Mouse (Mus musculus) lung, postnatal 14 days (tissue): ENCODE measurements around the gene Csmd2.

Source experiments
- DNase-seq: peaks from one replicate; pipeline ENCODE4 v3.0.0; 2021

Csmd2 gene

DNA sequence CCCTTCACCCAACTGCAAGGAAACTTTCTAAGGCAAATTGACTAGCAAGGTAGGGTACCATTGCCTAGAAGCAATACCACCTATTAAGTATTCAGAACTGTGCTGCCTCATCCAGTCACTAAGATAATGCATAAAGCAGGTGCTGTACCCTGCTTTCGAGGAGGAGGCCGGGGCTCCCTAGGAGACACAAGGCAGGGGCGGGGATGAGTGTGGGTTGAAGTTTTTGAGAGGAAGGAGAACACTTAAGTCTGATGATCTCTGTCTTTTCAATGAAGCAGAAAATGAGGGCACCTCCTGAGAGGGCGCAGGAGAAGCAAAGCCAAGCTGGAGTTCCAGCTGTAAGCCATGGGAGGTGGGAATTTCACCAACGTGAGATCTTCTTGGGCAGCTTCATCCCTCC, 271.6 kb downstream of the Csmd2 start:
- no peak for DNase-seq

DNA sequence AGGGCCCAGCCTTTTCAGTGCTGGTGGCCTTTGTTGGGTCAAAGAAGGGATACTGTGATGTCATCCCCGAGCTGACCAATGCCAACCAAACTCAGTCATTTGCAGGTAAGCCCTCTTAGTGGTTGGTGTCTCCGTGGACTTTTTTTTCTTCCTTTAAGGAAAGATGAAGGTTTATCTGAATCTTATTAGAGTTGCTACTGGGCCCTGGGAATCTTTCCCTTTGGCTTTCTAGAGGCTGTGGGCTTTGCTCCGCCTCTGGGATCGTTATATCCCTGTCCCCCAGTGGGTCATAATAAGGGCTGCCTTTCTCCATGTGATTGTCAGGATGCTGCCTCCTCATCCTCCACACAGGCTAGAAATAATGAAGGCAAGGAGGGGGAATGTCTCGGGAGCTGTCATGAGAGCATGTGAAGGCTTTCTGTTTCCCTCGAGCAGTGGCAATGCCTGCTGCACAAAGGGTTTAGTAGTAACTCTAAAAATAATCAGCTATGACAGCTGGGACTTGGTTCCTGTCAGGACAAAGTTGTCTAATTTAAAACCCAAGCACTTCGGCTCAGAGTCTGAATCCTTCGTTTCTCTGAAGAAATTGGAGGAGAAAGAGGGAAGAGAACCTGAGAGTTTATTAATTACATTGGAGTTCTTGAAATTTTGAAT, 273.4 kb downstream of the Csmd2 start, which contains the start of gene Hmgb4:
Gene Hmgb4, minus strand, starts transcription at position 51 of the 654 bp plus-strand sequence.
- no peak for DNase-seq

DNA sequence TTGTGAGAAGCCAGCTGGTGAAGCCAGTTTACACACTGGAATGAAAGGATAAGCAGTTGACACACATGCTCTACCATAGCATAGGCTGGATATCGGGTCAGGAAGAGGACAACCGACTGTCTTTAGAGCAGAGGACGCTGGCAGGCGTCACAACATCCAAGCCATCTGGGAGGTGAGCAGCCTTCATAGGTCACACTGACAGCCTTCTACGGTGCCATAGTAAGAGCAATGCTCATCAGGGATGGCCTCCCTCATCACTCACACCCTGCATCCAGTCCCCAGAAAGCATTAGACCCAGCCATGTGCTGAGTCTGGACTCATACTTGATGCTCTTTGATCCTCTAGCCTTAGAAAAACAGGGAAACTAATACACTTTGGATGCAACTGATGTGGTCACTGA, 276.8 kb downstream of the Csmd2 start:
- DNase-seq, result no peak

DNA sequence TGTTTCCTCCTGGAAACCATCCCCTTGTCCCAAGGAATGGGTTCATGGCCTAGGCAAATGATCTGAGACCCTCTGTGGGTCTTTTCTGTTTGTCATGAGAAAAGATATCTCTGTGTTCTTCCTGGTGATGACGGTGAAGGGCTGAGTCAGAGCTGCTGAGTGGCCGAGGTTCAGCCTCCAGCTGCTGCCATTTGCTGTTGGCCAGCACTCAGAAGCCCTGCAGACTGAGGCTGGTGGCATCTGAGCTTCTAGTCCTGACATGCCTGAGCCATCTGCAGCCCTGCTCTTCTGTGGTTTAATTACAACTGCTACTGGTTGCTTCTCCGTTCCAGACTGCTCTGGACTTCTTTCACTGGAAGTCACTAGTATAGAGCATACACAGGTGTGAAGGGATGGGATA, 277.7 kb downstream of the Csmd2 start:
- DNase-seq, result peak; percentile 10

DNA sequence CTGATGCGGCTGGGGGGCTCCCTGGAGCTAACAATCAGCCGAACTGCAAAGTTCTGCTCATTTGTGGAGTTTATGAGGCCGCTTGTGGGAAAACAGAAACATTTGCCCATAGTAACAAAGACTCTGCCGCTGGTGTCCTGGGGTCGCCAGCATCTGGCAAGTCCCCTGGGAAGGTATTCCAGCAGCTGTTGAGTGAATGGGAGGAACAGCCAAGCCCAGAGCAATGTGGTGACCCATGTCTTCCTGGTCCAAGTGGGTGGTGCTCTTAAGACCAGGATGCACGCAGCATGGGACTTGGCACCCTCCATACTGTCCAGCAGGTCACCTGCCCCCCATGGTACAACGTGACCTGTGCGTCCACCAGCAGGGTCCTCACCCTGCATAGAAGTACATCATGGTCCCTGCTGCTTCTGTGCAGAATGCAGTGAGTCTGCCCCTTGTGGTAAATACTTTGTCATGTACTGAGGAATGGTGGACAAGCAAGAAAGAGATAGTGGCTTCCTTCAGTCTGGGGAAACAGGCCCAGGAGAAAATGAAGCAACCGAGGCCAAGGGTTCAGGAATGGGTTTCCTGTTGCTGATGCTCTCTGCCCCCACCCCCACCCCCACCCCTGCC, 281.7 kb downstream of the Csmd2 start:
- DNase-seq, result no peak

DNA sequence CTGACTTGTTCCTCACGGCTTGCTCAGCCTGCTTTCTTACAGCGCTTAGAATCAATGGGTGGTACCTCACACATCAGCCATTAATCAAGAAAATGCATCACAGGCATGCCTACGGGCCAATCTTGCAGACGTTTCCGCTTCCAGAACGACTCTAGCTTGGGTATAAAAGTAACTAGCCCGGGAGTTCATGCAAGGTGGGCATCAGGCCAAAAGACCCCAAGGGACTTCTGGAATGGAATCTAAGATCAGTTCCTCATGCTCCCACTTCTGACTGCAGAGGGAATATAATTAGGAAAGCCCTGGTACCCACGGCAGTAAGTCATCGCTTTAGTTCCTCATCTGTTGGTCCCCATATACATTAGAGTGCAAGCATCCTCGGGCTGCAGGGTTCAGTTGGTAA, 282.5 kb downstream of the Csmd2 start:
- DNase-seq, result no peak

DNA sequence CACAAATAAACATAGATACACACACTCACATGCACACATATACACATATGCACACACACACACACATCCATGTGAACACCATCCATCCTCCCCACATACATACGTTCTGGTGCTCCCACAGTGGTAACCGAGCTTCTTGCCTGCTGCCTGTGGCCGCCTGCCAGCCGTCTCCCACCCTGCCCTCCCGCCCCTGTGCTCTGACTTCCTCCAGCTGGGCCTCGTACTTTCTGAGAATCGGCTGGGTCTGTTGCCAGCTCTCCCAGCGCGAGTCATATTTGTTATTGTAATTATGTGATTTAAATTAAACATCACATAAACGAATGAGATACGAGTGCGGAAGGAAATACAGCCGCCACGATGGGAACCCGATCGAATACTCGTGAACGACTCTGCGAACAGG, 283.3 kb downstream of the Csmd2 start:
- peak; percentile 34 for DNase-seq

DNA sequence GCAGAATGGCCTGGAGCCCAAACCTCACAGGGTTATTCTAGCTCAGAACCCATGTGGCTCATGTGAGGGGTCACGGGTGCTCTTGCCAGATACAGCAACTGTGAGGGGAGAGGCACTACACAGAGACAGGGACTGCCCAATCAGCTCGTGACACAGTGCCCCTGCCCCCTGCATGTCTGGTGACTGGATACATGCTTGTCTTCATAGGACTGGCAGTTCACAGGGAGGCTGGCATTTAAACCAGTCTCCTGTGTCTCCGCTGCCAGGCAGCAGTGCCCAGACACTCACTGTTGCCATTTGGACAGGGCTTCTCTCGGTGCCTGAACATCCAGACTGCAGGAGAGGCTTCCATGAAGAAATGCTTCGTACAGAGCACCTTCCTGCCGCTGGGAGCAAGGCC, 284.8 kb downstream of the Csmd2 start:
- DNase-seq, result no peak

DNA sequence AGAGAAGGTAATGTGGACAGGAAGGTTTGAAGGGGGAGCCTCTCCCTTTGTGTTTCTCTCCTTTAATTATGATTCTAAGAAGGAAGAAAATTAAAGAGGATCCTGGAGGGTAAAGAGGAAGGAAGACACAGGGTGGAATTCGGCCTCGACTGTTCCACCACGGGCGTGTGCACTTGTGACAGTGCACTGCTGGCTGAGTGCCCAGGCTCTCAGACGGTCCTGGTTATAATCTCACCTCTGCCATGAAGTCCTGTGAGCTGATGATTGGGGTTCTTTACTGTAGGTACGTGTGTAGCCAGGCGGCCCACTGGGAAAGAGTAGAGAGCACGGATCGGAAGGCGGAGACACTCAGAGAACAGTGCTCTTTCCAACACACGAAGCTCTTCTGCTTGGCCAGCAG, 285.5 kb downstream of the Csmd2 start:
- DNase-seq, result no peak

DNA sequence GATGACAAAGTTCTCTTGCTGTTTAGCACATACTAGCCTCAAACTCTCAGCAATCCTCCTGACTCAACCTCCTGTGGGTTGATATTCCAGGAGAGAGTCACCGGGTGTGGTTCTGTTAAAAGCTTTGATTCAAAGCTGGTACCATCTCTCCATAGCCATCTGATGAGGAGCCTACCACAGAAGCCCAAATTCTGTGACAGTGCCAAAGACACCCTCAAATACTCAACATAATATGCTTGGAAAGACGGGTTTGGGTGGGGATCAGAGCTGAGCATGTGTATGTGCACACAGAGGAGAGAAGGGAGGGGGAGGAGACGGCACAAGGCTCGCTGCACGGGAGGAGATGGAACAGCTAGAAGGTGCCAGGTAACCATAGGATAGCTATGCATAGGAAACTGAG, 287.5 kb downstream of the Csmd2 start:
- no peak for DNase-seq

DNA sequence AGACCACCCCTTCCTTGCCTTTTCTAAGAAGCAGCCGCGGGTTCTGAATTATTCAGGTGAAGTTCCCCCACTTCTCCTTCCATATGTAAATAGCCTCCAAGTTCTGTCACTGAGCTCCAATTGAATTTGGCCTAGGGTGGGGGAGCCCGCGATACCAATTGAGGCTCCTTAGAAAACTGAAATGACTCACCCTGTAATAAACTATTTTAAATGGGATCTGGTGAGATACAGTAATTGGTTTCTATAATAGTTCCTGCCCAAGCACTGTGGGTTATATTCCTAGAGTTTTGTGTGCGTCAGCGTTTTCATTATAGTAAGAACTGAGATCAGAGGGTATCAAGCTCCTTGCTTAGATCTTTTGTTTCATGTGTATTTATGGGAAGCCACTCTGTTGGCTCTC, 287.9 kb downstream of the Csmd2 start:
- DNase-seq, result no peak

DNA sequence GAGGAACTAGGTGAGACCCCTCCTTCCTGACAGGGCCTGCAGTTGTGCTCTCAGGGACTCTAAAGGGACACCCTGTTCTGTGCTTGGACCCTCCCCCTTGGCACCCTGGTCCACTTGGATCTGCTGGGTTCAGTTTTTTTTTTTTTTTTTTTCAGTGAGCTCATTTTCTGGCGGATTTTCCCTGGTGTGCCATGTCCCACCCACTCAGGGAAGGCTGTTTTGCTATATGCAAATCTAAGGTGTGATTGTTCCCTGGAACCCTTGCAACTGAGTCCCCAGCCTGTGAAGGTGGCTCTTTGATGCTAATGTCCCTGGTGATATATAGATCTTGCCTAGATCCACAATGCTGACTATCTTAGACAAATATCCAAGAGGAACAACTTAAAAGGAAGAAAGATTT, 297.4 kb downstream of the Csmd2 start:
- DNase-seq, result no peak

DNA sequence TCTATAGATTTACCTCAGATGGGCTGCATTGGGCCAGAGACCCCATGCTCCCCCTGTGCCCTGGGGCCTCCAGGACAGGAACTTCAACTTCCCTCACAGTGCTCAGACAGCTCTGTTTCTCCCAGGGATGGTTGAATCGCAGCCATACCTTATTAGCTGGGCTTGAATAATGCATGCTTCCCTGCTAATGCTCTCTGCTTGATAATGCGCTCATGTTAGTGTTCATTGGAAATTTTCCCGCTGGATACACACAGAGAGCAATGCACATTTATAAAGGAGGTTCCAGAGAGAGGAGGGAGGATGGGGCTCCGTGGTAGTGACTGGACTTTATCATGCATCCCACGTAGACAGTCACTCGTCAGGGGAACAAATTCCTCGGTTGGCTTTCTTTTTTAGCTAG, 300.4 kb downstream of the Csmd2 start:
- DNase-seq, result no peak

DNA sequence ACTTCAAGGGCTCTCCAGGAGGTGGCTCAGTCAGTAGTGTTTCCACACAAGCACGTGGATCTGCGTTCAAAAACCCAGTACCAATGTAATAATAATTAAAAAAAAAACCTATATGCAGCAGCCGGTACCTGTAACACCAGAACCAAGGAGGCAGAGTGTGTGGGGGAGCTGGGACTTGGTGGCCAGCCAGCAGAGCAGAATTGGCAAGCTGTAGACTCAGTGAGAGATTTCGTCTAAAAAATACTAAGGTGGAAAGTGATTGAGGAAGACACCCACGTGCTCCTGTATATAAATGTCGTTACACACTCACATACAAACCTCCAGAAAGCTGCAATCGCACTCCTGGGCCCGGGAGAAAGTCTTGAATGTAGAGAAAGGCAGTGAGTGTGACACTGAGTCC, 316.4 kb downstream of the Csmd2 start:
- DNase-seq, result no peak

DNA sequence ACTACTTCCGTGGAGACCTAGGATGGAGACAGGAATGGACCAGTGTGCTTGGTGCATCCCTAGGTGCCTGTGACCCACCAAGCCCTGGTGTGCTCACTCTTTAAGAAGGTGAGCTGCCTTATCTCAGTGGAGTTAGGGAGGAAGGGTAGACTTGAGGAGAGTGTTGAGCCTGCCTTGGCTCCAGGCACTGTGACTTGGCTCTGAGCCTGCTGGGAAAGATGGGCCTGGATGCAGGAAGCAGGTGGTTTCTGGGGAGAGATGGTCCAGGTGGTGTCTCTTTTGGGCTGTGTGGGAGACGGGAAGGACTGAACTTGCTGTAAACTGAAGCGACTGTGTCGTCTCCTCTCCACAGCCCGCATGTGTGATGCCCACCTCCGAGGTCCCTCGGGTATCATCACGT, 318.4 kb downstream of the Csmd2 start:
- DNase-seq, result no peak

DNA sequence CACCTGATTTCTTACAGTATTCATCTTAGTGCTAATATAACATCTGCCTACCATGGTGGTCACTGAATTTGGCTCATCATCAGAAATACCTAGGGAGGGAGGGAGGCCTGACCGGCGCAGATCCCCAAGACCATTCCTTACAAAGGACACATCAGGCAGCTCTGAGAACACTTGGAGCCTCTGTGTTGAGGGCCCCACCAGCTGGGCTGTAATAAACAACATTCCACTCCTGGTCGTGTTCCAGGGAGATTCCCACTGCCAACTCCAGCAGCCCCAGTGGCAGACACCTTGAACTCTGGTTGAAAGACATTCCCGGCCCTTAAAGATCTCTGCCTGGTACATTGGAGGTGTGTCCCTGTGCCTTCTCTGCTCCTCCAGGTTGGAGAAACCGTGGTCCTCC, 327.7 kb downstream of the Csmd2 start:
- peak; percentile 20 for DNase-seq

DNA sequence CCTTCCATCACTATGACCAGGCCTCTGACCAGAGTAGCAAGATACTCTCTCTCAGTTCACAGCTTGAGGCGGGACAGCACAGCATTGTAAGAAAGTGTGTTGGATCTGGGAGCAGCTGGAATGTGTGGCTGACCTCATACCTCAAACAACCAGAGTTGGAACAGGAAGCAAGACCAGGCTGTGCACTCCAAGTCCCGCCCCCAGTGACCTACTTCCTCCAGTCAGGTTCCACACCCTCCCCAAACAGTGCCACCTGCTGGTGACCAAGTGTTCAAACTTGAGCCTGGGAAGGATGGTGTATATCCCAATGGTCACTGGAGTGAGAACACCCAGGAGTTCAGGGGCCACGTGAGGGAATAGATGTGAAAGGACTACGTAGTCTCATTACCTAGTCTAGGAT, 330.3 kb downstream of the Csmd2 start:
- peak; percentile 15 for DNase-seq

DNA sequence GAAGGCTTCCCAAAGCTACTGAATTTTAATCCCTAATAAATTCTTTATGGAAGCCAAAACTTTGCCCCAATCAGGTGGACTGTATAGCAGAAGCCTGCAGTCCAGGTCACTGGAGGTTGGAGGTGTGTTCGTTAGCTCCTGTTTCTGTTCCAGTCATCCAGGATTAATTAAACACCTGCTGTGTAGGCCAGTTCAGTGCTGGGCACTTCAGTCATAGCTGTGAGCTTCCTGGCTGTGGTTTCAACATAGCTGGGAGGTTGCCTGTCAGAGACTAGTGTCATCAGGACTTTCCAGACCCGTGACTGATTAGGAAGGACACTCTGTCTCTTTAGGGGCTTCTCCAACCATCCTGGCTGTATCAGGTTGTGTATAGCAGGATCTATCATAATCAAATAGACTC, 337.9 kb downstream of the Csmd2 start:
- no peak for DNase-seq

DNA sequence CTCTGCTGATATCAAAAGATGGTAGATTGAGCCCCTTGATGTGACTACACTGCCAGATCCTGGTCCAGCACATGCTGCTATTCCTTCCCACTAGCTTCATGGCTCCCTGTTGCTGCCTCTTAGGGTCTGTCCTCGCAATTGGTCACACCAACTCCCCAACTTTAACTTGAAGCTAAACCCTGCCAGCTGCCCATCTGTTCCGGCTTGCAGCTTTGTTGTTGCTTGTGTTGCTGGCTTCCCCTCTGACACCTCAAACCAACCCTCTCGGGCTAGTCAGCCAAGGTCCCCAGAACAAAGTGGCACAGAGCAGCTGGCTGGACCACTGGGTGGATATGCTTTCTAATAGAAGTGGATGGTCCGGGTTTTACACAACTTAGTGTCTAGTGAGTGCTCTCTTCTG, 339.1 kb downstream of the Csmd2 start:
- DNase-seq, result no peak

DNA sequence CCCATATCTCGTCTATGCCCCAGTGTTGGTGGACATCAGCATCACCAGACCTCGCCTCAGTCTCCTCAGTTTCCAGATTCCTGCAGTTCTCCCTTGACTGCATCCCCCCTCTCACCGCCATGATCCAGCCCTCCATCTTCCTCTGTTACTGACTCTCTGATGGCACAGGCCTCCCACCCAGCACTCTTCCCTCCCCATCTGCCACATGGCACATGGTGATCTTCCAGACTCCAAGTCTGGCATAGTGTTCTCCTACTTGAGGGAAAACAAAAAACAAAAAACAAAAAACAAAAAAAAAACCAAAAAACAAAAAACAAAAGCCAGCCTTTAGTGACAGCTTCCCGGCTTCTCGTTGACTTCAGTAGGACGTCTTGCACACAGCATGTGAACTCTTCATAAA, 339.8 kb downstream of the Csmd2 start:
- no peak for DNase-seq

DNA sequence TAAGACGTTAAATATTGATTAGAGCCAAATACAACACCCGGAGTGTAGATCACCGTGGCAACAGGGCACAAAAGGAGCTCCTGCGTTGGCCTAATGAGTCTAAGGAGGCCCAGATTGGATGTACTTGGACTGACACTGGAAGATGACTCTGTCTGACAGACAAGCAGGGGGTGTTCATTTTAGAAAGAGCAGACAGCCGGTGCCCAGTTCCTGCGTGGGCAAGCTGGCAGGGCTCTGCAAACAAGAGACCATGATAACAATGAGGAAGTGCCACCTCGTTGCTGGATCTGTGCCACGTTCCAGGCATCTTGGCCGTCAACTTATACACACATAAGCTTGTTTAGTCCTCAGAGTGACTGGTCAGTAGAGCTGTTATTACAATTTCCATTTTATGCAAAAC, 342.9 kb downstream of the Csmd2 start:
- DNase-seq, result peak; percentile 5

DNA sequence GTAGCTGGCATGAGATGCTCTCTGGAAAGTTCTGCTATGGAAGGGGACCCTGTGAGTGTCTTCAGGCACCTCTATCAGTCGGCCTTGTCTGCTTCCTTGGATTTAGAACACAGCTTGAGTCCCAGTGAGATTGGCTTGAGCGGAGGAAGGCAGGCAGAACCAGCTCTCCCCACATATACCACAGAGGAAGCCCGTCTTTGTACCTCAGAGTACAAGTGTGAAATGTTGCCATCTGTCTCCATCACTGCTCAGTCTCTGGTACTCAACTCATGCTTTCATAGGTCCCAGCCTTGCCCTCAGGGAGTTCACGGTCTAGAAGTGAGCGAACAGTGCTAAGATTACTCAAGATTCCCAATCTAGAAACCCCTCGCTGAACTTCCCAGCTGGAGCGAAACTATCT, 352.8 kb downstream of the Csmd2 start:
- no peak for DNase-seq

DNA sequence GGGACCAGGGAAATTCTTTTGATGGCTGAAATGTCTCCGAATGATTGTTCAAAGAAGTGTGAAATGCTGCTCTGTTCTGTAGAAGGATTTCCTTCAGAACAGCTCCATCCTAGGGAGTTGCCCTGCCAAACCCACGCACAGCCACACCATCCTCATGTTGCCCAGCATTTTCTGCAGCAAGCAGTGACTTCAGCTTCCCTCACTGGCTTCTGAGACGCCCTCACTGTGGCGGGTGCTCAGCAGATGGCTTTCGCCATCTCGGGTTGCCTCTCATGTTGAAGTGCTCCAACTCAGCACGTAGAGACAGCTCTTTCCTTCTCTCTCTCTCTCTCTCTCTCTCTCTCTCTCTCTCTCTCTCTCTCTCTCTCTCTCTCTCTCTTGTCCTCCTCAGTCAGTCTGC, 353.7 kb downstream of the Csmd2 start:
- DNase-seq, result no peak

DNA sequence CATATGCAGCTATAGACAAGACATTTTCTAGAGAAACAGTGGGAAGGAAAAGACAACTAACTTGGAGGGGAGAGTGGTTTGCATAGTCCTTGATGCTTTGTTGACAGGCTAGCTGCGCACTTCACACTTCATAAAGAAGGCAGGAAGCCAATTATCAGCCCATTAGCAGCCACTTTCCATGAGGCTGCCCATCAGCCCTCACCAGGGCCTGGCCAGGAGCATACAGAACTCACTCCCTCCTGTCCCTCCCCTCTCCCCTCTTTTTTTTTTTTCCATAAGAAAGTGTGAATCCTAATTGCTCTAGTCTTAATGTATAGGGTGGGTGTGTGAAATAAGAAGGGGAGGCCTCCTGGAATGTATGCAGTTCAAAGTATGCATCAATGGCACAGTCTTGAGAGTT, 354.6 kb downstream of the Csmd2 start:
- no peak for DNase-seq

DNA sequence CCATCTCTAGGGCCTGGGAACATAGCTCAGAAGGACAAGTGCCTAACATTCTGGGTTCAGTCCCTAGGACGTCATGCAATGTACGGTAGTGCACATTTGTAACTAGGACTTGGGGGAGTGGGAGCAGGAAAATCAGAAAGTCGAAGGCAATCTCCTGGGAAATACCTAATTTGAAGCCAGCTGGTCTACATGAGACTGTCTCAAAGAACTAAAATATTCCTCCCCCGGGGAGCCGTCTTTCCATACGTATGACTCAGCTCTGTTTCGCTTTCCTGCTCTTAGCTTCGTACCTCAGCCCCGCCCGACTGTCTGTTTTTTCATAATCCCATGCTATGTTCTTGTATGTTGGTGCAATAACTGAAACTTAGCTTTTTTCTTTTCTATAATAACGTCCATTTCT, 371.1 kb downstream of the Csmd2 start:
- no peak for DNase-seq
